In the genomic region with DNA sequence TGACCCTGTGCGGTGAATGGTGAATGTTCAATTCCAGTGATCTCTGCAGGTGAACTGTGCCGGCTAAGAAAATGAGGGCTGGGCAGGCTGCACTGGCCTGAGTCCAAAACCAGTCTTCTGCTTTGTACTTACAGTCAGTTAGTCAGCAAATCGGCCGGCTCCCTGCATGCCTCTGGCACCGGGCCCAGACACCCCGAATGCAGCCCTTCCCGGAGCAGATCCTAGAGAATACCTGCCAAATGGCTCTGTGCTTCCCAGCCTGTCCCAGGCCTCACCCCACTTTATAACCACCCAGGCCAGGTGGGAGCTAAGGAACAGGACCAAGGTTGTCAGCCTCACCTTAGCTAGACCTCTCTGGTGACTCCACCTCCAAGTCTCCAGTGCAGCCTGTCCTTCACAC, we compare ENCODE assay signal across 10 mouse cellular contexts. TPM values are rescaled to one million over a fixed set of nuclear protein-coding genes. Genes with fewer than 3 reads are reported as not detected.
DNase-seq lines count a peak whose midpoint lies in the region; ATAC-seq and TF ChIP-seq lines count a peak whose summit lies in the region.
"Had no signal": no experiment of that assay in that cellular context is flagged by ENCODE, and none has a peak within 500 bp of the region (broad histone marks: within the 10 kb centered on the region; RNA-seq: fewer than 3 reads in every experiment).

No protein-coding gene starts in this region.

- no peak overlapping the region for H3K4me2 ChIP-seq in hindbrain, embryonic 14.5 days (replicated peaks)

- H3K27me3 ChIP-seq in heart, embryonic 10.5 days (ENCODE audit: insufficient read depth, poor library complexity, severe bottlenecking): peaks cover 31% of the 10 kb centered on the region
- no peaks in the 10 kb centered on the region for H3K27me3 ChIP-seq in MEL (ENCODE audit: control insufficient read depth in 1 of 2, insufficient read depth in 2 of 2, low read length in 2 of 2)
- H3K27me3 ChIP-seq in hindbrain, embryonic 14.5 days (ENCODE audit: control insufficient read depth, insufficient read depth, low read length): no peaks in the 10 kb centered on the region

- WGBS in heart, embryonic 10.5 days: 39% methylated on average over 7 of the region's 7 CpGs
- 41% methylated on average over 7 of the region's 7 CpGs for WGBS in hindbrain, embryonic 14.5 days

- no peak for TF ChIP-seq RAD21 in MEL (IDR thresholded peaks at IDR 0.05; ENCODE audit: low read depth, low read length)

- ATAC-seq in hindbrain, embryonic 14.5 days (ENCODE audit: low FRiP score): peak; percentile 38

- H3K36me3 ChIP-seq in heart, embryonic 10.5 days: no peaks in the 10 kb centered on the region
- H3K36me3 ChIP-seq in MEL (ENCODE audit: control insufficient read depth in 1 of 2, insufficient read depth in 2 of 2, low read length in 2 of 2): peaks cover 0 to 28% of the 10 kb centered on the region in 2 experiments; a peak in 2 of 4 replicates
- H3K36me3 ChIP-seq in hindbrain, embryonic 14.5 days (replicated peaks; ENCODE audit: control insufficient read depth, insufficient read depth): no peaks in the 10 kb centered on the region

- no peaks in the 10 kb centered on the region for H3K79me2 ChIP-seq in MEL (ENCODE audit: control insufficient read depth, insufficient read depth, low read length, poor library complexity)

- intact Hi-C loops in left cerebral cortex, postnatal 4 days (cut with DNase I): no loop called here

- H3K9me3 ChIP-seq in heart, embryonic 10.5 days: no peaks in the 10 kb centered on the region
- H3K9me3 ChIP-seq in MEL (replicated peaks; ENCODE audit: insufficient read depth, low read length): no peaks in the 10 kb centered on the region
- no peaks in the 10 kb centered on the region for H3K9me3 ChIP-seq in hindbrain, embryonic 14.5 days (ENCODE audit: control insufficient read depth, low read length)

- peaks cover 53% of the 10 kb centered on the region for H3K4me1 ChIP-seq in heart, embryonic 10.5 days
- peaks cover 21 to 52% of the 10 kb centered on the region in 2 experiments for H3K4me1 ChIP-seq in MEL (ENCODE audit: control insufficient read depth in 1 of 2, insufficient read depth in 2 of 2, low read length in 2 of 2)
- peaks cover 42% of the 10 kb centered on the region for H3K4me1 ChIP-seq in hindbrain, embryonic 14.5 days (replicated peaks; ENCODE audit: control insufficient read depth, insufficient read depth, low read length)

- TF ChIP-seq CTCF in MEL (IDR thresholded peaks at IDR 0.05 in 2 of 3, conservative IDR thresholded peaks at IDR 0.05 in 1 of 3; ENCODE audit: control insufficient read depth in 1 of 3, insufficient read depth in 1 of 3, low read depth in 2 of 3, low read length in 3 of 3, poor library complexity in 1 of 3, severe bottlenecking in 1 of 3): no peak

- no peak overlapping the region for H3K4me3 ChIP-seq in heart, embryonic 10.5 days
- no peak overlapping the region for H3K4me3 ChIP-seq in MEL (ENCODE audit: control insufficient read depth in 1 of 2, insufficient read depth in 1 of 2, low read depth in 2 of 2, low read length in 2 of 2)
- no peak overlapping the region for H3K4me3 ChIP-seq in hindbrain, embryonic 14.5 days (replicated peaks; ENCODE audit: low read length)

- no peak overlapping the region for H3K9ac ChIP-seq in MEL (ENCODE audit: control insufficient read depth, low read depth, low read length, poor library complexity, severe bottlenecking)
- H3K9ac ChIP-seq in hindbrain, embryonic 14.5 days: no peak overlapping the region

- TF ChIP-seq POLR2A in MEL (IDR thresholded peaks at IDR 0.05; ENCODE audit: control insufficient read depth in 1 of 2, insufficient read depth in 1 of 2, low read depth in 1 of 2, low read length in 2 of 2, poor library complexity in 1 of 2): no peak

- peak; percentile 96 for DNase-seq in heart, adult 11 months
- no peak for DNase-seq in heart, embryonic 10.5 days (ENCODE audit: low spot score)
- peak; percentile 83 for DNase-seq in MEL (ENCODE audit: low read depth, low spot score)
- peak; percentile 97 to 99 for DNase-seq in cerebellum, postnatal 10 days
- peak; percentile 70 for DNase-seq in hindbrain, embryonic 14.5 days (ENCODE audit: low spot score)
- DNase-seq in left cerebral cortex, postnatal 4 days: peak; percentile 95
- DNase-seq in ovary, postnatal 36 days (ENCODE audit: low spot score): peak; percentile 69
- no peak for DNase-seq in thymus, postnatal 14 days

- no peak overlapping the region for H3K27ac ChIP-seq in heart, embryonic 10.5 days
- no peak overlapping the region for H3K27ac ChIP-seq in MEL (ENCODE audit: control insufficient read depth, low read depth, low read length)
- peak overlapping the region; percentile 77 for H3K27ac ChIP-seq in hindbrain, embryonic 14.5 days
- H3K27ac ChIP-seq: macrophage had no signal

- peak; percentile 44 to 53 for TF ChIP-seq EP300 in MEL (IDR thresholded peaks at IDR 0.05; ENCODE audit: low read depth in 1 of 2, low read length in 2 of 2)

TF ChIP-seq in MEL, 35 proteins besides CTCF, POLR2A, EP300 and RAD21:
- TF ChIP-seq POLR2AphosphoS2 (IDR thresholded peaks at IDR 0.05; ENCODE audit: low read length): no peak
- TF ChIP-seq HCFC1 (IDR thresholded peaks at IDR 0.05; ENCODE audit: low read depth, low read length): no peak
- no peak for TF ChIP-seq NELFE (IDR thresholded peaks at IDR 0.05; ENCODE audit: low read depth, low read length)
- no peak for TF ChIP-seq MAX (IDR thresholded peaks at IDR 0.05; ENCODE audit: low read length)
- peak; percentile 48; the same call in 1 of the 2 replicates for TF ChIP-seq RCOR1 (IDR thresholded peaks at IDR 0.05; ENCODE audit: low read depth, low read length)
- no peak for TF ChIP-seq ZKSCAN1 (IDR thresholded peaks at IDR 0.05; ENCODE audit: low read depth, low read length)
- TF ChIP-seq SMC3 (IDR thresholded peaks at IDR 0.05; ENCODE audit: low read depth, low read length): no peak
- TF ChIP-seq ZMIZ1 (IDR thresholded peaks at IDR 0.05; ENCODE audit: low read depth, low read length): no peak
- no peak for TF ChIP-seq CHD1 (IDR thresholded peaks at IDR 0.05; ENCODE audit: low read depth, low read length)
- TF ChIP-seq CHD2 (IDR thresholded peaks at IDR 0.05; ENCODE audit: low read length): no peak
- no peak for TF ChIP-seq MAZ (IDR thresholded peaks at IDR 0.05; ENCODE audit: low read depth, low read length)
- no peak for TF ChIP-seq KAT2A (conservative IDR thresholded peaks at IDR 0.05; ENCODE audit: low read depth, low read length)
- no peak for TF ChIP-seq MYB (IDR thresholded peaks at IDR 0.05; ENCODE audit: low read depth, low read length)
- no peak for TF ChIP-seq JUND (IDR thresholded peaks at IDR 0.05; ENCODE audit: low read depth, low read length)
- TF ChIP-seq ELF1 (IDR thresholded peaks at IDR 0.05; ENCODE audit: low read depth, low read length): no peak
- no peak for TF ChIP-seq E2F4 (IDR thresholded peaks at IDR 0.05; ENCODE audit: borderline replicate concordance, low read depth, low read length)
- peak; percentile 62; the same call in 1 of the 2 replicates for TF ChIP-seq ETS1 (IDR thresholded peaks at IDR 0.05; ENCODE audit: low read depth, low read length)
- TF ChIP-seq MXI1 (IDR thresholded peaks at IDR 0.05; ENCODE audit: low read depth, low read length): no peak
- 0 out of 2 replicates have a peak, but pooled peaks have one; percentile 28 for TF ChIP-seq MYC (IDR thresholded peaks at IDR 0.05; ENCODE audit: low read depth, low read length)
- no peak for TF ChIP-seq GATA1 (IDR thresholded peaks at IDR 0.05; ENCODE audit: low read depth, low read length)
TF ChIP-seq in MEL: peak in this region for 3.

RNA-seq across cellular contexts. Expression of a gene that starts 17.0 kb away (rescaled TPM):
- polyA plus RNA-seq in heart, embryonic 10.5 days (2016; fragmentation: Nextera tagmentation; extraction: Ambion mirVana): not detected in 2 replicates
- total RNA-seq in MEL (2012; rRNA removed): not detected in 2 replicates
- under 1 TPM in 1 of 2 experiments, not detected in 1; 0.10 TPM for polyA plus RNA-seq in MEL (2012; ENCODE audit: insufficient read depth in 1 of 2, insufficient read length in 2 of 2, low read depth in 1 of 2, low replicate concordance in 2 of 2, missing spikeins in 1 of 2)
- polyA plus RNA-seq in hindbrain, embryonic 14.5 days (2014; fragmentation: Nextera tagmentation; extraction: Ambion mirVana): 14.9 and 15.6 TPM in 2 replicates
- 10 to 100 TPM; 15.8 to 19.0 TPM for total RNA-seq in left cerebral cortex, postnatal 4 days (2021)
- total RNA-seq: CH12.LX had no signal
- polyA plus RNA-seq: macrophage had no signal

RNA-seq across cellular contexts. Expression of a gene that starts 26.4 kb away (rescaled TPM):
- polyA plus RNA-seq in heart, embryonic 10.5 days (2016; fragmentation: Nextera tagmentation; extraction: Ambion mirVana): 26.7 and 33.8 TPM in 2 replicates
- 22.5 and 24.8 TPM in 2 replicates for total RNA-seq in MEL (2012; rRNA removed)
- 10 to 100 TPM; 27.5 to 98.1 TPM for polyA plus RNA-seq in MEL (2012; ENCODE audit: insufficient read depth in 1 of 2, insufficient read length in 2 of 2, low read depth in 1 of 2, low replicate concordance in 2 of 2, missing spikeins in 1 of 2)
- 46.8 and 52.1 TPM in 2 replicates for polyA plus RNA-seq in hindbrain, embryonic 14.5 days (2014; fragmentation: Nextera tagmentation; extraction: Ambion mirVana)
- 10 to 100 TPM; 56.9 to 60.6 TPM for total RNA-seq in left cerebral cortex, postnatal 4 days (2021)

RNA-seq across cellular contexts. Expression of a gene that starts 47.9 kb away (rescaled TPM):
- 0.10 TPM in 1 of 2 replicates, not detected in the other for polyA plus RNA-seq in heart, embryonic 10.5 days (2016; fragmentation: Nextera tagmentation; extraction: Ambion mirVana)
- 0.04 TPM in 1 of 2 replicates, not detected in the other for total RNA-seq in MEL (2012; rRNA removed)
- polyA plus RNA-seq in MEL (2012; ENCODE audit: insufficient read depth in 1 of 2, insufficient read length in 2 of 2, low read depth in 1 of 2, low replicate concordance in 2 of 2, missing spikeins in 1 of 2): not detected
- 13.8 and 16.2 TPM in 2 replicates for polyA plus RNA-seq in hindbrain, embryonic 14.5 days (2014; fragmentation: Nextera tagmentation; extraction: Ambion mirVana)
- total RNA-seq in left cerebral cortex, postnatal 4 days (2021): 10 to 100 TPM; 29.5 to 30.1 TPM
- polyA plus RNA-seq: macrophage had no signal

Comparison
In these comparisons a context has a peak if more than half of its experiments do, and no peak if none do; other contexts are left out.
1. DNase-seq: peak in heart, adult 11 months (single experiment), MEL (single experiment), cerebellum, postnatal 10 days (2 of 2), hindbrain, embryonic 14.5 days (single experiment), left cerebral cortex, postnatal 4 days (single experiment) and ovary, postnatal 36 days (single experiment); none in heart, embryonic 10.5 days (single experiment) and thymus, postnatal 14 days (single experiment).
2. RNA of a gene that starts 17.0 kb away (polyA plus RNA-seq): 14.9 to 15.6 TPM in hindbrain, embryonic 14.5 days; 0.10 TPM in MEL and not detected in heart, embryonic 10.5 days; every median in the first group is over 10 times any median in the second.
3. RNA of a gene that starts 47.9 kb away (polyA plus RNA-seq): 13.8 to 16.2 TPM in hindbrain, embryonic 14.5 days; 0.10 TPM in heart, embryonic 10.5 days and not detected in MEL; every median in the first group is over 10 times any median in the second.